Mouse (Mus musculus): Measurements from ENCODE around the gene Acr. TPM values are rescaled to one million over a fixed set of nuclear protein-coding genes. Genes with fewer than 3 reads are reported as not detected.
A peak's percentile ranks its signal among the peaks of the same experiment; 100 is the strongest.

Gene Acr
- polyA plus RNA-seq, 1 experiment from 2014 or later = 0.42 TPM

GRCm38 (mm10) chr15:89591723-89592455 is 23.8 kb downstream of the Acr start, which contains the start of gene Rabl2:
Rabl2 (minus strand) TSS chr15:89591923.
- WGBS = under 1% methylated on average over 35 of the region's 35 CpGs
- Histone ChIP-seq H3K4me1 (ENCODE audit: control insufficient read depth, insufficient read depth, low read length) (peaks cover 15% of the 10 kb centered on the region), H3K4me2 (peak within 1 kb of the TSS; percentile 75), H3K9ac (ENCODE audit: low read length) (peak within 1 kb of the TSS; percentile 75), H3K36me3 (ENCODE audit: control insufficient read depth, insufficient read depth, low read length) (no peaks in the 10 kb centered on the region), H3K27me3 (ENCODE audit: control insufficient read depth, insufficient read depth, low read length) (no peaks in the 10 kb centered on the region), H3K27ac (ENCODE audit: low read depth, low read length) (peak within 1 kb of the TSS; percentile 71; the same call in 1 of the 2 replicates), H3K9me3 (ENCODE audit: control insufficient read depth, low read length) (no peaks in the 10 kb centered on the region), H3K4me3 (ENCODE audit: low read depth, low read length) (peak within 1 kb of the TSS; percentile 76)
- DNase-seq (ENCODE audit: low spot score, missing footprints) (peak; percentile 99), ATAC-seq (ENCODE audit: low FRiP score) (peak; percentile 97)

- H3K9ac ChIP-seq (ENCODE audit: low read length) = peak overlapping the region; percentile 75
- peak; percentile 38; the same call in 1 of the 2 replicates for ATAC-seq (ENCODE audit: low FRiP score)
- WGBS = 47% methylated on average over 4 of the region's 4 CpGs
- no peaks in the 10 kb centered on the region for H3K36me3 ChIP-seq (ENCODE audit: control insufficient read depth, insufficient read depth, low read length)
- DNase-seq (ENCODE audit: low spot score, missing footprints) = peak; percentile 77
- peaks cover 15% of the 10 kb centered on the region for H3K4me1 ChIP-seq (ENCODE audit: control insufficient read depth, insufficient read depth, low read length)
- H3K27me3 ChIP-seq (ENCODE audit: control insufficient read depth, insufficient read depth, low read length) = no peaks in the 10 kb centered on the region
- H3K27ac ChIP-seq (ENCODE audit: low read depth, low read length) = no peak overlapping the region
- peak overlapping the region; percentile 75 for H3K4me2 ChIP-seq
- peak overlapping the region; percentile 76 for H3K4me3 ChIP-seq (ENCODE audit: low read depth, low read length)
- H3K9me3 ChIP-seq (ENCODE audit: control insufficient read depth, low read length) = no peaks in the 10 kb centered on the region
These were observed 24.4 kb downstream of the Acr start for GRCm38 (mm10) chr15:89592548-89592947.

DNA sequence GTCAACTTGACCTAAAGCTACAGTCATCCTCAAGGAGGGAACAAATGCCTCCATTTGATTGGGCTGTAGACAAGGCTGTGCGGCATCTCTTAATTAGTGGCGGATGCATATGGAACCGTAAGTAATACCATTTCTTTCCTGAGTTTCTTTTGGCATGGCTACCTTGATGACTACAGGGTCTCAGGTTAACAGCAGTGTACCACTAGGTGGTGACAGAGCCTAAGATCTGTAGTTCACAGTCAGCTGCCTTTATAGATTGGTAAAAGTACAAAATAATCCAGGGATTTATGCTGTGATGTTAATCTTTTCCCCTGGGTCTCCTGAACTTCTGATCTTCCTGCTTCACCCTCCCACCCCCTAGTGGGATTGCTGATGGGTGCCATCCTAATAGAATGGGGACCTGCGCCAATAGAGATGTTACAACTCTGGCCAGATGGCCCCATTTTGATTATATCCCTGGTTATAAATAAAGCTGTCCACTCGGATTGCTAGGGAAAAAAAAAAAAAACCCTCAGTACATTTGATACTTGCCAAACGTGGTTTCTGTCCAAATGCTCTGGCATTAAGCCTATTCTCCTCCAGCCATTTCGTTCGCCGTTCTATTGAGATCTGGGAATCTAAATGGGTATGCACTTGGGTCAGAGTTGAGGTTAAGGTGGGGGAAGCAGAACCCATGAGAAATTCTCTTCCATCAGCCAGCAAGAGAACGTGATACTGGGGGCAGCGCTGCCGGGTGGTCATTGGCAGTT is 37.9 kb downstream of the Acr start:
- 83% methylated on average over 12 of the region's 12 CpGs for WGBS
- H3K27me3 ChIP-seq (ENCODE audit: control insufficient read depth, insufficient read depth, low read length) = no peaks in the 10 kb centered on the region
- no peaks in the 10 kb centered on the region for H3K9me3 ChIP-seq (ENCODE audit: control insufficient read depth, low read length)
- no peak overlapping the region for H3K27ac ChIP-seq (ENCODE audit: low read depth, low read length)
- H3K9ac ChIP-seq (ENCODE audit: low read length) = no peak overlapping the region
- H3K4me1 ChIP-seq (ENCODE audit: control insufficient read depth, insufficient read depth, low read length) = no peaks in the 10 kb centered on the region
- H3K4me2 ChIP-seq = no peak overlapping the region
- ATAC-seq (ENCODE audit: low FRiP score) (no peak), DNase-seq (ENCODE audit: low spot score, missing footprints) (peak; percentile 71)
- H3K4me3 ChIP-seq (ENCODE audit: low read depth, low read length) = no peak overlapping the region
- H3K36me3 ChIP-seq (ENCODE audit: control insufficient read depth, insufficient read depth, low read length) = no peaks in the 10 kb centered on the region

DNA sequence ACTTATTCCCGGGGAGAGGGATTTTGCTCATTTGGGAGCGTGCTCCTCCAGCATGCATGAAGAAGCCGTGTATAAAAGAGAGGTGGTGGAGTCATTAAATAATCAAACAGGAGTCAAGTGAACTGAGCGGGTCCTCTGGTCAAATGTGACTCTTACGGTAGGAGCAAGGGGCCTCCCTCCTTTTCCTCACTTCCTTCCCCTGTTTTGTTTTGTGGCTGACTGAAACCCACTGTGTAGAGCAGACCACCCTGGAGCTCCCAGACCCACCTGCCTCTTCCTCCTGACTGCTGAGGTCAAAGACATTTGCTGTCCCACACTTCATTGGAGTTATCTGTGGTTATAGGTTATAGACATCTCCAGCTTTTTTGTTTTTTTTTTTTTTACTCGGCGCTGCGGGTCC is 39.4 kb downstream of the Acr start:
- Histone ChIP-seq H3K36me3 (ENCODE audit: control insufficient read depth, insufficient read depth, low read length) (no peaks in the 10 kb centered on the region), H3K4me2 (no peak overlapping the region), H3K27me3 (ENCODE audit: control insufficient read depth, insufficient read depth, low read length) (no peaks in the 10 kb centered on the region), H3K27ac (ENCODE audit: low read depth, low read length) (no peak overlapping the region), H3K4me1 (ENCODE audit: control insufficient read depth, insufficient read depth, low read length) (no peaks in the 10 kb centered on the region), H3K9me3 (ENCODE audit: control insufficient read depth, low read length) (no peaks in the 10 kb centered on the region), H3K9ac (ENCODE audit: low read length) (no peak overlapping the region), H3K4me3 (ENCODE audit: low read depth, low read length) (no peak overlapping the region)
- ATAC-seq (ENCODE audit: low FRiP score) = no peak
- DNase-seq (ENCODE audit: low spot score, missing footprints) = no peak
- WGBS = 90% methylated on average over 8 of the region's 8 CpGs

GRCm38 (mm10) chr15:89607888-89608287 is 39.8 kb downstream of the Acr start:
- no peak for DNase-seq (ENCODE audit: low spot score, missing footprints)
- H3K4me2 ChIP-seq = no peak overlapping the region
- H3K27ac ChIP-seq (ENCODE audit: low read depth, low read length) = no peak overlapping the region
- no peaks in the 10 kb centered on the region for H3K36me3 ChIP-seq (ENCODE audit: control insufficient read depth, insufficient read depth, low read length)
- WGBS = 91% methylated on average over 9 of the region's 9 CpGs
- H3K9ac ChIP-seq (ENCODE audit: low read length) = no peak overlapping the region
- H3K4me3 ChIP-seq (ENCODE audit: low read depth, low read length) = no peak overlapping the region
- ATAC-seq (ENCODE audit: low FRiP score) = no peak
- no peaks in the 10 kb centered on the region for H3K9me3 ChIP-seq (ENCODE audit: control insufficient read depth, low read length)
- H3K27me3 ChIP-seq (ENCODE audit: control insufficient read depth, insufficient read depth, low read length) = no peaks in the 10 kb centered on the region
- H3K4me1 ChIP-seq (ENCODE audit: control insufficient read depth, insufficient read depth, low read length) = no peaks in the 10 kb centered on the region

DNA sequence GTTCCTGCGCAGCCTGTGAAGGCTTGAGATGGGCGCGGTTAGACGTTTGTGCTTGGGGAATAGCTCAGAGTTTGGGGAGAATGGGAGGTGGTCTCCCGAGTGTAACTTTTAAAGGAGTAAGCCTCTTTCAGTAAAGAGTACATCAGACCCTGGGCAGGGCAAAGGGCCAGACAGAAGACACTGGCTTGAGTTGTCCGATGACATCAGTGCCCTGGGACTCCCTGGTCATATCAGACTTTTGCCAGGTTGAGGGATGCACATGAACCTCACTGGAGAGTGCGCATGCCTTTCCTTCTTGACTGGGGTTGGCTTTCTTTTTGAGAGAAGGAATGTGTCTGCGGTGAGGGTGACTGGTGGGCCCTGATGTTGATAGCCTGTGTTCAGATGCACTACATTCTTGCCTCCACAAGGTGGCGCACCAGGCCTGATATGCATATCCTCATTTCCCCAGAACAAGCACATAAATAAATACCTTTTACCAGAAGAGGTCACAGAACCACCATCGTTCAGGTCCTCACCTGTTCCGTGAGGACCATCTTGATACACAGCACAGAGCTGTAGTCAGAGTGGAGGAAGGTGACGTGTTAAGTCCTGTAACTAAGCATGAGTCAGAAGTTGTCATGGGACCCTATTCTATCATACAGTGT is 54.3 kb downstream of the Acr start:
- Histone ChIP-seq H3K4me3 (ENCODE audit: low read depth, low read length) (no peak overlapping the region), H3K4me2 (no peak overlapping the region), H3K27me3 (ENCODE audit: control insufficient read depth, insufficient read depth, low read length) (no peaks in the 10 kb centered on the region), H3K36me3 (ENCODE audit: control insufficient read depth, insufficient read depth, low read length) (no peaks in the 10 kb centered on the region), H3K27ac (ENCODE audit: low read depth, low read length) (no peak overlapping the region), H3K9me3 (ENCODE audit: control insufficient read depth, low read length) (no peaks in the 10 kb centered on the region), H3K9ac (ENCODE audit: low read length) (no peak overlapping the region), H3K4me1 (ENCODE audit: control insufficient read depth, insufficient read depth, low read length) (no peaks in the 10 kb centered on the region)
- DNase-seq (ENCODE audit: low spot score, missing footprints) = no peak
- ATAC-seq (ENCODE audit: low FRiP score) = peak; percentile 30
- WGBS = 78% methylated on average over 12 of the region's 12 CpGs

GRCm38 (mm10) chr15:89622959-89623625 is 55.0 kb downstream of the Acr start:
- WGBS = 71% methylated on average over 5 of the region's 5 CpGs
- H3K9ac ChIP-seq (ENCODE audit: low read length) = no peak overlapping the region
- H3K4me2 ChIP-seq = no peak overlapping the region
- DNase-seq (ENCODE audit: low spot score, missing footprints) = no peak
- H3K4me1 ChIP-seq (ENCODE audit: control insufficient read depth, insufficient read depth, low read length) = no peaks in the 10 kb centered on the region
- no peaks in the 10 kb centered on the region for H3K27me3 ChIP-seq (ENCODE audit: control insufficient read depth, insufficient read depth, low read length)
- peak; percentile 35; the same call in 1 of the 2 replicates for ATAC-seq (ENCODE audit: low FRiP score)
- H3K36me3 ChIP-seq (ENCODE audit: control insufficient read depth, insufficient read depth, low read length) = no peaks in the 10 kb centered on the region
- H3K4me3 ChIP-seq (ENCODE audit: low read depth, low read length) = no peak overlapping the region
- no peak overlapping the region for H3K27ac ChIP-seq (ENCODE audit: low read depth, low read length)
- H3K9me3 ChIP-seq (ENCODE audit: control insufficient read depth, low read length) = no peaks in the 10 kb centered on the region

DNA sequence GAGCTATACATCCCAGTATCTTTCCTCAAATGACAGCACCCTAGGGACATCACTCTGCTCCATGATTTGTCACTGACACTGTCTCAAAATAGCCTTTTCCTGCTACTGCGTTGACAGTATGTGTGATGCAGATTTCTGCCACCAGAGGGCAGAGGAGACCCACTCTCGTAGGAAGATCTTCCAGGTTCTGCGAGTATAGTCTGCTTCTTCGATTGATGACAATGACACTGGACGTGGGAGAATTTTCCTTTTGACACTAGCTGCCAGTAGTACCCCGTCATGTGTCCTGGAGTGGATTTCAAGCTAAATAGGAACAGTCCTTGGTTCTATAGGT is 55.5 kb downstream of the Acr start:
- no peaks in the 10 kb centered on the region for H3K4me1 ChIP-seq (ENCODE audit: control insufficient read depth, insufficient read depth, low read length)
- peak; percentile 59 for ATAC-seq (ENCODE audit: low FRiP score)
- H3K36me3 ChIP-seq (ENCODE audit: control insufficient read depth, insufficient read depth, low read length) = no peaks in the 10 kb centered on the region
- H3K9ac ChIP-seq (ENCODE audit: low read length) = no peak overlapping the region
- no peak overlapping the region for H3K4me2 ChIP-seq
- no peak overlapping the region for H3K4me3 ChIP-seq (ENCODE audit: low read depth, low read length)
- H3K27ac ChIP-seq (ENCODE audit: low read depth, low read length) = no peak overlapping the region
- WGBS = 18% methylated on average over 6 of the region's 6 CpGs
- H3K27me3 ChIP-seq (ENCODE audit: control insufficient read depth, insufficient read depth, low read length) = no peaks in the 10 kb centered on the region
- H3K9me3 ChIP-seq (ENCODE audit: control insufficient read depth, low read length) = no peaks in the 10 kb centered on the region
- DNase-seq (ENCODE audit: low spot score, missing footprints) = peak; percentile 99

Data from midbrain, embryonic 11.5 days (tissue).